Mouse (Mus musculus) cerebellum, adult 9-10 months (tissue): Measurements from ENCODE around the gene Vkorc1.
A peak's percentile ranks its signal among the peaks of the same experiment; 100 is the strongest.

Experiments used
- DNase-seq: peaks from one replicate; pipeline ENCODE4 v3.0.0; 2022

The Vkorc1 gene

GRCm38 (mm10) chr7:127875627-127876001, 19.8 kb downstream of the Vkorc1 start:
- peak; percentile 95 for DNase-seq

DNA sequence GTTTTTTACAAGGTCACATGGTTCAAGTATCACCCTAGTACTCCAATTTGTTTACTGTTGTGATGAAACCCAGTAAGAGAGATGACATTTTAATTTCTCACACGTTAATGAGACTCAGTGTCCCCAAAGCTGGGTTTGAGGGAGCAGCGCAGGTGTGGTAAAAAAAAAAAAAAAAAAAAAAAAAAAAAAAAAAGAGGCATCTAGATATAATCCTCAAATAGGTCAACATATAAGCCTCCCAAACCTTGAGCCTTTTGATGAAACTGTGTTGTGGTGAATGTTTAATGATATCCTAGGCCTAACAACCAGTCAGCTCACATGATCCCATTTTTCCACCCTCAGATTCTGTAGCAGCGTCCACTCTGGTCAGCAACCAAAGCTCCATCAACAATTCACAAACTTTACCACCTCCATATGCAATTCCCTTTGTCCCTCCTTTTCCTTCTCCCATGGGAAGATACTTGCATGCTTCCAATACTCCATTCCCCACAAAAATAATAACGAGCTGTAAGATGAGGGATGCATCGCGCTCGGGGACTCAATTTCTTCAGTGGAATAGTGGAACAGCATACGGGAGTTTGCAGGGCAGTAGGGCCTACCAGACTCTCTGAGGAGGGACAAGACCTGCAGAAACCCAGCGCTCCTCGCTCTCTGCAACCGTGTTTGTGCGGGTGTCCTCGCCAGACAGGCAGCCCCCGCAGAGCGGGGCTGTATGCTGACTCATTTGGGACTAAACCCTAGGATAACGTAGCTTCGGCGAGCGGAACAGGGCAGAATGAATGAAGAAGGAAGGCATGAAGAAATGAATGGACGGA, 20.4 kb downstream of the Vkorc1 start:
- no peak for DNase-seq

DNA sequence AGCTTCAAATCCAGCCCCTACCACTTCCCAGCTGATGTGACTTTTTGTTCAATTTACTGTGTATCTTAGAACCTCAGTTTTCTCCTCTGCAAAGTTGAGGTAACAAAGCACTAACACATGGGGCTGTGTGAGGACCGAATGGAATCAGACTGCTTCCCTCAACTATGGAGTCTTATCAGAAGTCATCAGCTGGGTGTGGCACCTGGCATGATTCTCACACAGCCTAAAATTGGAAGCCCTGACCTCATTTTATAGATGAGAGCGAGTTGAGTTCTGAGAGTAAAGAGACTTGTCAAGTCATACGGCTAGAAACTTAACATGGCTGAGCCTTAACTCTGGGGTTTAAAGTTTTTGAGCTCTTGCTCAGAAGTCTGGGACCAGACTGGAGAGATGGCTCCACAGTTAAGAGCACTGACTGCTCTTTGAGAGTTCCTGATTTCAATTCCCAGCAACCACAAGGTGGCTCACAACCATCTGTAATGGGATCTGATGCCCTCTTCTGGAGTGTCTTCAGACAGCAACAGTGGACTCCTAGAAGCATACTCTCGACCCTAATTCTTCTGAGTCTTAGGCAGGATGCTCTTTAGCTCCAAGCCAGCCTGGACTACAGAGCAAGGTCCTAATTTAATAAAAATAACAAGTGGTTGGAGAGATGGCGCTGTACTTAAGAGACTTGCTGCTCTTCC, 25.1 kb downstream of the Vkorc1 start:
- no peak for DNase-seq

DNA sequence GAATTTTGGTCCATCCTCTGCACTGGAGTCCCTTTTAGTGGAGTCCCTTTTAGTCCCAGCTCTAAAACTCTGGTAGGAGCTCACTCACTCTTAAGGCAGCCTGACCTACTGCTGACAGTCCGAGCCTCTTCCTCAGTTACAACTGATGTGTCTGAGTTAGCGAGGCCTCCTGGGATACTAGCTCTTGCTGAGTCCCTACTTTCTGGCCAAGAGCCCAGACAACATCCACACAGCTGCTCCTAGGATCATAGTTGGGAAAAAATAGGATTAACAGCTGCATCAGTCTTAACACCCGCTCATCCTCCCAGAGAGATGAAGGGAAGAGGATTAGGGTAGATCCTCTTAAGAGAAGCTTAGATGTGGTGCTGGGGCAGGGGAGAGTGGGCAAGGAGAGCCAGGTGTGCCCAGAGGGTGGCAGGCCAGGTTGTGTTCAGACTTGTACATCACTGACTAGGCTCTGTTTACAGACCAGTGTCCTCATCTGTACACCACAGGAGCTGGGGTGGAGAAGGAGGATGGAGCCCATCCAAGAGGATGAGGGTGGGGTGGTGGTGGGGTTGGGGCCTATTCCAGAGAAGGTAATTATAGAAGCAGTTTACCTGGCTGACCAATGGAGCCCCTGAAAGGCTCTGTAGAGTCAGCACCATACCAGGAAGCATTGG, 26.1 kb downstream of the Vkorc1 start:
- DNase-seq: no peak

GRCm38 (mm10) chr7:127867641-127868040, 27.8 kb downstream of the Vkorc1 start:
- no peak for DNase-seq

DNA sequence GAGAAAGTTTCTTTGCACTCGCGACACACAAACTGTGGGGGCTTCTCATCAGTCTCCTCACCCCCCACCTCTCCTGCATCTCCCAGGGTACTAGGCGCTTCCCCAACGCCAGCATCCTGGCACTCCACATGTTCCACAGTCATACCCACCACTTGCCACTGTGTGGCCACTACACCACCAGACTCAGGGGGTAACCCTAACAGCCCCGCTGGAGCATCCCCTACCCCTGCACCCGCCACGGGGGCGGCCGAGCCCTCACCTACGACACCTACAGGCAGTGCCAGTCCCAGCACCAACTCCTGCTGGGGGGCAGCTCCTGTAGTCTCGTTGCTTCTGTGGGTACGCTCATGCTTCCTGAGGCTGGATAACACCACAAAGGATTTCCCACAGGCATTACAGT, 29.0 kb downstream of the Vkorc1 start:
- DNase-seq: no peak

- no peak for DNase-seq
Observed at GRCm38 (mm10) chr7:127858258-127858657, 37.2 kb downstream of the Vkorc1 start.

DNA sequence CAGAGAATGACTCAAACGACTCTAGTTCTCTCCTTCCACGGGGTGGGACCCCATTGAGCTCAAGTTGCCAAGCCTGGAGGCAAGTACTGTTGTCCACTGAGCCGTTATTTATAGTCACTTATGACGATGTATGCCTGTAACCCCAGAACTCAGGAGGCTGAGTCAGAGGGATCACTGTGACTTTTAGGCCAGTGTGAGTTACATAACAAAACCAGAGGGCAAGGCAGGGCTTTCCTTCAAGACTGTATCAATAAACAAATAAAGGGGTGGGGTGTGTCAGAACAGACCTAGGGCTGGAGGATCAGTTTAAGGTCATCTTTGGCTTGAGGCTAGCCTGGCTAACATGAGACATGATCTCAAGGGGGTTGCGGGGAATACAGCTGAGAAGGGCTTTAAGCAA, 44.5 kb downstream of the Vkorc1 start:
- no peak for DNase-seq

GRCm38 (mm10) chr7:127849973-127850875, 45.2 kb downstream of the Vkorc1 start:
- no peak for DNase-seq
